Mouse (Mus musculus) hindbrain, embryonic 14.5 days (tissue): ENCODE data around the gene Srebf2. TPM values are rescaled to one million over a fixed set of nuclear protein-coding genes. Genes with fewer than 3 reads are reported as not detected.
A peak's percentile ranks its signal among the peaks of the same experiment; 100 is the strongest.

Source experiments
- ATAC-seq: fragments of 200-750 bp; cut with Nextera tagmentation; 2 replicates; pipeline ENCODE4 v1.8.0; 2017; ENCODE audit warnings: moderate number of reproducible peaks, mild to moderate bottlenecking, moderate TSS enrichment, moderate library complexity; ENCODE audit not compliant: low FRiP score
- DNase-seq: peaks from one replicate; pipeline ENCODE4 v3.0.0-alpha.2; 2015; ENCODE audit warnings: low spot score
- H3K27ac ChIP-seq: fragments of 300-500 bp; sonication (generic); 2 replicates; pipeline ENCODE4 v1.5.1; 2014; ENCODE audit warnings: mild to moderate bottlenecking, moderate library complexity
- H3K27me3 ChIP-seq: fragments of 300-500 bp; sonication (generic); 2 replicates; pipeline ENCODE4 v1.6.1; 2014; ENCODE audit warnings: mild to moderate bottlenecking, low read length, mixed read lengths; ENCODE audit not compliant: control insufficient read depth, insufficient read depth
- H3K36me3 ChIP-seq: fragments of 300-500 bp; sonication (generic); replicated peaks from 2 replicates; pipeline ENCODE4 v1.6.1; 2014; ENCODE audit not compliant: control insufficient read depth, insufficient read depth
- H3K4me1 ChIP-seq: fragments of 300-500 bp; sonication (generic); replicated peaks from 2 replicates; pipeline ENCODE4 v1.6.1; 2014; ENCODE audit warnings: antibody characterized with exemption, low read length, mixed read lengths; ENCODE audit not compliant: control insufficient read depth, insufficient read depth
- H3K4me2 ChIP-seq: fragments of 300-500 bp; sonication (generic); replicated peaks from 2 replicates; pipeline ENCODE4 v1.6.1; 2014; ENCODE audit warnings: mild to moderate bottlenecking, moderate library complexity
- H3K4me3 ChIP-seq: fragments of 300-500 bp; sonication (generic); replicated peaks from 2 replicates; pipeline ENCODE4 v1.5.1; 2014; ENCODE audit warnings: mild to moderate bottlenecking, low read length
- H3K9ac ChIP-seq: fragments of 300-500 bp; sonication (generic); 2 replicates; pipeline ENCODE4 v1.6.1; 2014
- H3K9me3 ChIP-seq: fragments of 300-500 bp; sonication (generic); 2 replicates; pipeline ENCODE4 v1.6.1; 2016; ENCODE audit warnings: low read length; ENCODE audit not compliant: control insufficient read depth
- WGBS: fragments of 180-500 bp; shearing (Covaris S2); extraction: QIAGEN DNeasy Blood & Tissue Kit; methylation state at CpG from one replicate; pipeline ENCODE4 v1.1.7; 2014; 5-methylcytosine and 5-hydroxymethylcytosine counted together
- polyA plus RNA-seq: library from polyadenylated mRNA; unstranded; fragments of >200 nt; fragmentation: Nextera tagmentation; extraction: Ambion mirVana; gene quantifications from 2 replicates; pipeline ENCODE4 v1.2.1, GENCODE M21; 2014

Gene Srebf2
- polyA plus RNA-seq, 1 experiment from 2014 or later: 154 TPM

GRCm38 (mm10) chr15:82223657-82224601 lies 76.9 kb downstream of the Srebf2 start, which contains the start of gene Tnfrsf13c:
Tnfrsf13c (minus strand) TSS chr15:82224369.
- H3K9me3 ChIP-seq: no peaks in the 10 kb centered on the region
- H3K27me3 ChIP-seq: peaks cover 8% of the 10 kb centered on the region; the same call in 1 of the 2 replicates
- peak; percentile 35; the same call in 1 of the 2 replicates for ATAC-seq
- H3K4me2 ChIP-seq: peak within 1 kb of the TSS; percentile 54
- no peaks in the 10 kb centered on the region for H3K36me3 ChIP-seq
- peak within 1 kb of the TSS; percentile 42; the same call in 1 of the 2 replicates for H3K9ac ChIP-seq
- H3K4me1 ChIP-seq: peaks cover 11% of the 10 kb centered on the region; the same call in 1 of the 2 replicates
- DNase-seq: no peak
- no peak within 1 kb of the TSS for H3K27ac ChIP-seq
- WGBS: 1% methylated on average over 44 of the region's 44 CpGs
- peak within 1 kb of the TSS; percentile 27 for H3K4me3 ChIP-seq

GRCm38 (mm10) chr15:82224602-82225215 lies 77.7 kb downstream of the Srebf2 start:
- WGBS: 47% methylated on average over 7 of the region's 7 CpGs

GRCm38 (mm10) chr15:82225769-82226168 lies 78.8 kb downstream of the Srebf2 start:
- 89% methylated on average over 5 of the region's 5 CpGs for WGBS
- DNase-seq: no peak
- H3K4me2 ChIP-seq: no peak overlapping the region
- H3K27ac ChIP-seq: no peak overlapping the region
- peaks cover 8% of the 10 kb centered on the region; the same call in 1 of the 2 replicates for H3K27me3 ChIP-seq
- ATAC-seq: no peak
- no peaks in the 10 kb centered on the region for H3K9me3 ChIP-seq
- H3K36me3 ChIP-seq: no peaks in the 10 kb centered on the region
- peaks cover 11% of the 10 kb centered on the region; the same call in 1 of the 2 replicates for H3K4me1 ChIP-seq
- H3K4me3 ChIP-seq: no peak overlapping the region
- no peak overlapping the region for H3K9ac ChIP-seq

More at GRCm38 (mm10) chr15:82224602-82225215, 77.7 kb downstream of the Srebf2 start:
- no peak overlapping the region for H3K4me3 ChIP-seq
- H3K27ac ChIP-seq: no peak overlapping the region
- H3K36me3 ChIP-seq: no peaks in the 10 kb centered on the region
- H3K4me2 ChIP-seq: peak overlapping the region; percentile 54
- H3K9ac ChIP-seq: peak overlapping the region; percentile 42; the same call in 1 of the 2 replicates
- no peak for ATAC-seq
- H3K9me3 ChIP-seq: no peaks in the 10 kb centered on the region
- DNase-seq: no peak
- H3K4me1 ChIP-seq: peaks cover 11% of the 10 kb centered on the region; the same call in 1 of the 2 replicates
- H3K27me3 ChIP-seq: peaks cover 8% of the 10 kb centered on the region; the same call in 1 of the 2 replicates

- H3K4me1 ChIP-seq: peaks cover 9% of the 10 kb centered on the region; the same call in 1 of the 2 replicates
- H3K4me2 ChIP-seq: no peak overlapping the region
- peaks cover 3% of the 10 kb centered on the region; the same call in 1 of the 2 replicates for H3K27me3 ChIP-seq
- no peak overlapping the region for H3K27ac ChIP-seq
- ATAC-seq: no peak
- 35% methylated on average over 11 of the region's 11 CpGs for WGBS
- no peak overlapping the region for H3K4me3 ChIP-seq
- H3K9me3 ChIP-seq: no peaks in the 10 kb centered on the region
- DNase-seq: no peak
- H3K36me3 ChIP-seq: no peaks in the 10 kb centered on the region
- H3K9ac ChIP-seq: no peak overlapping the region
These were observed 82.6 kb downstream of the Srebf2 start for GRCm38 (mm10) chr15:82229542-82230045.

- no peak overlapping the region for H3K4me3 ChIP-seq
- whole genome bisulfite sequencing: 67% methylated on average over 6 of the region's 6 CpGs
- no peak overlapping the region for H3K27ac ChIP-seq
- H3K27me3 ChIP-seq: no peaks in the 10 kb centered on the region
- H3K36me3 ChIP-seq: no peaks in the 10 kb centered on the region
- no peaks in the 10 kb centered on the region for H3K9me3 ChIP-seq
- H3K9ac ChIP-seq: no peak overlapping the region
- no peak overlapping the region for H3K4me2 ChIP-seq
- DNase-seq: no peak
- peaks cover 9% of the 10 kb centered on the region; the same call in 1 of the 2 replicates for H3K4me1 ChIP-seq
- no peak for ATAC-seq
These were observed 83.2 kb downstream of the Srebf2 start for GRCm38 (mm10) chr15:82230098-82230611.

- no peak overlapping the region for H3K4me2 ChIP-seq
- ATAC-seq: no peak
- H3K9ac ChIP-seq: no peak overlapping the region
- no peaks in the 10 kb centered on the region for H3K36me3 ChIP-seq
- H3K4me3 ChIP-seq: no peak overlapping the region
- no peak for DNase-seq
- H3K27ac ChIP-seq: no peak overlapping the region
- H3K9me3 ChIP-seq: no peaks in the 10 kb centered on the region
- no peaks in the 10 kb centered on the region for H3K27me3 ChIP-seq
- peaks cover 9% of the 10 kb centered on the region; the same call in 1 of the 2 replicates for H3K4me1 ChIP-seq
- 72% methylated on average over 4 of the region's 4 CpGs for WGBS
These were observed 84.1 kb downstream of the Srebf2 start for GRCm38 (mm10) chr15:82231100-82231499.

GRCm38 (mm10) chr15:82231591-82232378 lies 84.8 kb downstream of the Srebf2 start:
- Histone ChIP-seq H3K4me1 (peaks cover 9% of the 10 kb centered on the region; the same call in 1 of the 2 replicates), H3K9ac (no peak overlapping the region), H3K4me2 (no peak overlapping the region), H3K36me3 (no peaks in the 10 kb centered on the region), H3K4me3 (no peak overlapping the region), H3K27me3 (no peaks in the 10 kb centered on the region), H3K9me3 (no peaks in the 10 kb centered on the region), H3K27ac (no peak overlapping the region)
- ATAC-seq (no peak), DNase-seq (no peak)
- 58% methylated on average over 11 of the region's 11 CpGs for WGBS

- H3K27ac ChIP-seq: no peak overlapping the region
- WGBS: 72% methylated on average over 4 of the region's 4 CpGs
These were observed 85.7 kb downstream of the Srebf2 start for GRCm38 (mm10) chr15:82232651-82233050.

More at GRCm38 (mm10) chr15:82232651-82233050, 85.7 kb downstream of the Srebf2 start:
- Histone ChIP-seq H3K9ac (no peak overlapping the region), H3K4me3 (no peak overlapping the region), H3K4me1 (peaks cover 9% of the 10 kb centered on the region; the same call in 1 of the 2 replicates), H3K9me3 (no peaks in the 10 kb centered on the region), H3K4me2 (no peak overlapping the region), H3K36me3 (no peaks in the 10 kb centered on the region), H3K27me3 (no peaks in the 10 kb centered on the region)
- no peak for DNase-seq
- no peak for ATAC-seq
